Mouse (Mus musculus): ENCODE data around the gene Gm21885.
A peak's percentile ranks its signal among the peaks of the same experiment; 100 is the strongest.

The Gm21885 gene

DNA sequence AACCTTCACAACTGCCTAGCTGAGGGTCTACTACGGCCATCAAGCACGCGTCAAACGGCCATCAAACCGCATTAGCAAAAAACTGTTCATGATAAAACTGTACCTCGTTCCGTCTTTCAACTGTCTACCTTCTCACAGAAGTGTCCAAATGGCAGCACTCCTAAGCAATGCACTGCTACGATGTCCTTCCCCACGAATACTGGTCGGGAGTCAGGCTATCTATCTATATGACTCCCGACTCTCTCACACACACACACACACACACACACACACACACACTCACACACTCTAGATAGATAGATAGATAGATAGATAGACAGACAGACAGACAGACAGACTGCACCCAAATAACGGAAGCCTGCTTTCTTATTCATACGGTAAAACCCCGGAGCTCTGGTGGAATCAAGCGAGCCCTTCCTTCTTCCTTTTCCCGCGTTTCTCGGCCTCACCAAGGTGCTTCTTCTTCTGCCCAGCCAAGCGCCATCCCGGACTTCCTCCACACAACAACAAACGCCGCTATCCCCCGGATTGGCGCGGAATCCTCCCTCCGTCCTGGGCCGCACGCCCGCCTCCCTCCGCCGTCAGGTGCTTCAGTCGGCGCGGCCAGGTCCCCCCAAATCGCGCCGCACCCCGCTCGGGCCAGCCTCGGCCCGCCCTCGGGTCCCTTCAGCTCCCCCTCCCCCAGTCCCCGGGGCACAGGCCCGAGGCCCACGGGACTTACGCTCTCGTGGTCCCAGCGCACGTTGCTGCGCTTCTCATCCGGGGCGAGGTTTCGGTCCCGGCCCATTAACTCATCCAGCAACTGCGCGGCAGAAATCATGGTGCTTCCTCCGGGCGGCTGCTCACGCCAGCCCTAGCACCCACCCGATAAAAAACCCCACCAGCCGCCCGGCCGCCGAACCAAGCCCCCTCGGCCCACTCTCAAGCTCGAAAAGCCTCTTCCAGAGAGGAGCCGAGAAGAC is 39.6 kb downstream of the Gm21885 start:
- no peak for DNase-seq

DNA sequence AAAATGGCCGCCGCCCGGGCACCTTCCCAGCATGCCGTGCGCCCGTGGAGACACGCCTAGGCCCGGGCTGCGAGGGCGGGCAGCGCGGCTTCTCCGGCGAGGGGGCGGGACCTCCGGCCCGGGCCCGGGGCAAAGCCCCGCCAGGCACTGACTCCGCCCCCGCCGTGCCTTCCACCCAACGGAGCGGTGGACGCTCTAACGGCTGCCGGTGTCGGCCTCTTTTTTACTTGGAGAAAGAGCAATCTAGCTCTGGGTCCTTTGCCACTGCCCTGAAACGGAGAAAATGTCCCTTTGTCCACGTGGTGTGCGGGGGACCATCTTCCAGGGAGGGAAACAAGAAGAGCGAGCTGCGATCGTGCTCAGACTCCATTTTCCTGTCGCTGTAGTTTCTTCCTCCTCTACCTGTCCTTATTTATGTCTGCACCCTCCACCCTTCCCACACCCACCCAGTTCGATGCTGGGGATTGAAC is 40.3 kb downstream of the Gm21885 start, which contains the start of gene Luc7l3:
TSS of gene Luc7l3 (minus strand) at position 58 of the 470 bp plus-strand sequence.
- DNase-seq, result peak; percentile 91

DNA sequence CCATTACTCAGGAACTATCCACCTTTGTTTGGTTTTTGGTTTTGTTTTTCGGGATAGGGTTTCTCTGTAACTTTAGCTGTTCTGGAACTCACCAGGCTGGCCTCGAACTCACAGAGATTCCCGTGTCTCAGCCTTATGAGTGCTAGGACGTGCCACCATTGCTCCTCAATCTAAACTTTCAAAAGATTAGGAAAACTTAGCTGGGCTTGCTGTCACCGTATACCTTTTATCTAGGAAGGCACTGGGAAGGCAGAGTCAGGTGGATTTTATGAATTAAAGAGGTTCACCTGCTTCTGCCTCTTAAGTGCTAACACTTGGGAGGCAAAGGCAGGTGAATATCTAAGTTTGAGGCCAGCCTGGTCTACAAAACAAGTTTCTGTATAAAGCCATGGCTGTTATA is 41.0 kb downstream of the Gm21885 start:
- DNase-seq, result no peak

DNA sequence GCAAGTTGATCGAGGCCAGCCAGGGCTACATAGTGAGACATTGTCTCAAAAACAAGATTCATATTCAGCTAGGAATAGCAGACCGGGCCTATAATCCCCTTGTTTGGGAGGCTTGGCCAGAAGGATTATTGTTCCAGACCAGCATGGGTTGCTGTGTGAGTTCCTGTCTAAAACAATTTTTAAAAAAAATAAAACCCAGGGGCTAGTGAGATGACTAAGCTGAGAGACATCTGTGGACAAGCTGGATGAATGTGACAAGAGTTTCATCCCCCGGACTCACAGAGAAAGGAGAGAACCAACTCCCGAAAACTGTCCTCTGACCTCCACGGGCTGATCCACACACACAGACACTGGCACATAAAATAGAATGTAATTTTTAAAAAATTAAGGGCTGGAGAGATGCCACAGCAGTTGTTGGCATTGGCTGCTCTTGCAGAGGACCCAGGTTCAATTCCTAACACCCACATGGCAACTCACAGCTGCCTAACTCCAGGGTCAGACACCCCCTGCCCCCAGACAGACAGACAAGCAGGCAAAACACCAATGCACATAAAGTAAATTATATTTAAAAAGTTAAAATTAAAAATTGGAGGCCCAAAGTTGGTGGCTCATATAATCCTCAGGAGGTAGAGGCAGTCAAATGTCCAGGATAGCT is 41.7 kb downstream of the Gm21885 start:
- DNase-seq, result no peak

DNA sequence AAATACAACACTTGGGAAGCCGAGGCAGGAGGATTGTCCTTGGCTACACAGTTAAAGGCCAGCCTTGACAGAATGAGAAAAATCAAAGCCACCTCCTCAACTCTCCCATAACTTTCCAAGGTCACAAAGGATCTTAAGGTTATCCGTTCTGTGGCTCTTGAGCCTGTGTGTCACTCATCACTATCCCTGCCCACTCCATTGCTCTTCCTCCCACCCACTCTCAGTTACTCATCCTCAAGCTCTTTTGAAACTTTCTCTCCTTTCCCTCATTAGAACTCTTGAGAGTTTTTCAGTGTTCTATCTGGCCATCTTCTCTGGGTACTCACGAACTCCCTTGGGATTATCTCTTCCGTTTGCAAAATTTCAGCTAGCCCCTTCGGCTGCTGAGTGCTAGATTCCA is 42.9 kb downstream of the Gm21885 start:
- no peak for DNase-seq

DNA sequence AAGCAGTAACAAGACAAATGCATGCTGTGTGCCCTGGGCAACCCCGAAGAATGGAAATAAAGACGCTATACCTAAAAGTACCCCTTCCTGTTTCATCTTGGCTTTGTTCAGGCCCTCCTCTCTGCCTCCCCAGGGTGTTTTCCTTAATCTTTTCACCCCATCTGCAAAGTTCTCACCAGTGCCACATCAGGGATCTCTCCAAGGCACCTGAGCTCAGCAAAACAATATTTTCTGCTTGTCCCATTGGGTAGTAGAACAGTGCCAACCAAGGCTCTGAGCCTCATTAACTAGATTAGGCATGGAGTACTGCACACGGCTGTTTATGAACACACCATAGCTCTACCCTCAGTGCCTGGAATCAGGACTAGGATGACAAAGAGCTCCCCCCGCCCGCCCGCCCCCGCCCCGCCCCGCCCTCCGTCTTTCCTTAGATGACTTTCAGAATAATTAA is 45.3 kb downstream of the Gm21885 start:
- peak; percentile 44 for DNase-seq

DNA sequence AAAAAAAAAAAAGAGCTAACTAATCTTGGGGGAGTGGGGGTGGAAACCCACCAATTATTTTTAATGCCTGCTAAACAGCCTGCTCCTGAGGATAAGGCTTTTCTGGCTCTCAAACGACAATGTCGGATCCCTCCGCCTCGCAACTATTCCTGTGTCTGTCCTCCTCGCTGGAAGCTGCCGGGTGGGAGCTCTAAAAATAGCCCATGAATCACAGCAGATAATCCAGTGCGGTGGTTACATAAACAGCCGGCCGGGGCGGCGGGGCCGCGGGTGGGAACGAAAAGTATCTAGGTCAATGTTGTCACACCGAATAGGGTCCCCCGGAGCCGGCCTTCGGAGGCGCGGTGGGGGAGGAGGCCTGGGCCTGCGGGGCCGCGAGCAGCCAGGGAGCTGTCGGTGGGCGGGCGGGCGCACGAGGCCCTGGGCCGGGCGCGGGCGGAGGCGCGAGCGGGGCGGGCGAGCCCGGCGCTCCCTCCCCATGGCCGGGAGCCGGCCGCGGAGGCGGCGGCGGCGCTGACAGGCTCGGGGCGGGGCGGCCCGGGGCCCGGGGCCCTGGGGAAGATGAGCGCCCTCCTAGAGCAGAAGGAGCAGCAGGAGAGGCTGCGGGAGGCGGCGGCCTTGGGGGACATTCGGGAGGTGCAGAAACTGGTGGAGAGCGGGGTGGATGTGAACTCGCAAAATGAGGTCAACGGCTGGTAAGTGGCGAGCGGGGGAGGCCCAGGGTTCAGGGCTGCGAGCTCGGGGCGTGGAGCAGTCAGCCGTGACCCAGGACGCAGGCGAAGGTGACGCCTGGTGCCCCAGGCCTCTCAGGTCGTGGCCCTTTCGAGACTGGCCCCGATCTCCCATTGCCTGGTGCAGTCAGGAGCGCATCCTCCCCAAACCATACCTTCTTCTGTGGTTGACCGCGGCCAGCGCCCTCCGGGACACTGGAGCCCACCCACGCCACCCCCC is 46.3 kb downstream of the Gm21885 start, which contains the start of gene Ankrd40:
TSS of gene Ankrd40 (plus strand) at position 309 of the 951 bp plus-strand sequence.
- peak; percentile 95 for DNase-seq

DNA sequence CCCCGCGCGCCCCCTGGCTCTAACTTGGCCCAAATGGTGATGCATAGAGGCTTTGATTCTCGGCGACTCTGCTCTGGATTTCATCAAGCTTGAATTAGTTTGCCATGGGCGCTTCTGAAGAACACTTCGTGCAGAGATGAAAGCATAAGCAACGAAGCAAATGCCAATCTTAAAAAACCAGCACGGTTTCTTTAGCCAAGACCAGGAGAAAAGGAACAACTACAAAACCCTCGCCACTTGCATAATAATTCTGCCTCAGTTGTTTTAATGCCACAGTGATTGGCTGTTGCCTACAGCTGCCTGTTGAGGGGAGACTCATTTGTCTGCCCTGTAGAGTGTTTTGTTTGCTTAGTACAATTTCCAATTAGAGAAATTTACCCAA is 47.0 kb downstream of the Gm21885 start:
- no peak for DNase-seq

DNA sequence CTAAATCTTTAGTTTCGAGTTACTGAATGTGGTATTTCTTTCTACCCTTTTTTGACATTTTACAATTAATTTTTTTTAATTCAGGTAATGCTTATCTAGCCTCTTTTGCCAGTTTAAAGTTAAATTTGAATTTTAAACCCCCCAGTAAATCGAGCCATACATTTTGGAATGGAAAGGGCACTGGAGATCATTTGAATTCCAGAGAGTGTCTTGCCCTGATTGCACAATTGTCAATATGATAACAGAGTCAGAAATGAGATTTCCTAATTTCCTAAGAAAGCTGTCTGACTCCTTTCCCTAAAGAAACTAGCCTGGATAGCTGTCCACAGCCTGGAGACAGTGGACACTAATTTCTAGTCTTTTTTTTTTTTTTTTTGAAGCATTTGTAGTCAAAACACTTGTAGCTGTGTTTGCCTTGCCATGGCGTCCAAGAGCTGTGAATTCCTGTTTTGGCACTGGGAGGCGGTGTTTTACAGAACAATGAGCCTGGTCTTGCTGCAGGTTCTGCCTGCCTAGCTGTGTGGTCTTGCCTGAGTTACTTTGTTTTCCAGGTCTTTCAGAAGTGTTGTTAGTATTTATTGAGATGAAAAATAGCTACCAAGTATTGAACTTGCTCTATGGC is 47.7 kb downstream of the Gm21885 start:
- peak; percentile 54 for DNase-seq

DNA sequence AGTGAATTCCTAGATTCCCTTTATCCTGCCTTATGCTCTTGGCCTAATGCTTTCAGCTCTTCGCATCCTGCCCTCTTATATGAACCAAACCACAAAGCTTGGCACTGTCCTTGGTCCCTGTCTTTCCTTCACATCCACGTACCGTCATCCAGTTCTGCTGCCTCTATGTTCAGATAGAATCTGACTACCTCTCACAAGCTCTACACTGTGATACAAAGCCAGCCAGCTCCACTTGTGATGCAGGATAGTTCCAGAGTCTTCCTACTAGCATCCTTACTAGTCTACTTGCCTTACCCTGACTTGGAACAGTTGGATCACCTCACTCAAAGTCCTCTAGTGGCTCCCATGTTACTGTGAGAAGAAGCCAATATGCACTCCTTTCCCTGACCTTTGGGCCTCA is 48.5 kb downstream of the Gm21885 start:
- DNase-seq, result no peak

DNA sequence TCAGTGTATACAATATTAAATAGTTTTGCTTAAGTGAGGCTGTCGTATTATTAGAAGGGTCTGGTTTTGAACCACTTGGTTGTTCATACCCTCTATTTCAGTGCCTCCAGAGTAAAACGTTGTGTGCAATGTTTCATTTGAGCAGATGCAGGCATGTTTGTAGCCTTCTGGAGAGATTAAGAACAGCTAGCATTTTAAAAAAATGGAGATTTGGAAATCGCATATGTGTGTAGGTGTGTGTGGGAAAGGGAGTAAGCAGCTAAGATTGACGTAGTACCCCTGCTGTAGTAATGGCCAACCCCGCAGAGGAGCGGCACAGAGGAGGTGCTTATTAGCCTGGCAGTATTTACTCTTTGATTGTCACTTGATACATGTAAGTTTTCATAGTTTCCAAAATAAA is 51.1 kb downstream of the Gm21885 start:
- DNase-seq, result no peak

DNA sequence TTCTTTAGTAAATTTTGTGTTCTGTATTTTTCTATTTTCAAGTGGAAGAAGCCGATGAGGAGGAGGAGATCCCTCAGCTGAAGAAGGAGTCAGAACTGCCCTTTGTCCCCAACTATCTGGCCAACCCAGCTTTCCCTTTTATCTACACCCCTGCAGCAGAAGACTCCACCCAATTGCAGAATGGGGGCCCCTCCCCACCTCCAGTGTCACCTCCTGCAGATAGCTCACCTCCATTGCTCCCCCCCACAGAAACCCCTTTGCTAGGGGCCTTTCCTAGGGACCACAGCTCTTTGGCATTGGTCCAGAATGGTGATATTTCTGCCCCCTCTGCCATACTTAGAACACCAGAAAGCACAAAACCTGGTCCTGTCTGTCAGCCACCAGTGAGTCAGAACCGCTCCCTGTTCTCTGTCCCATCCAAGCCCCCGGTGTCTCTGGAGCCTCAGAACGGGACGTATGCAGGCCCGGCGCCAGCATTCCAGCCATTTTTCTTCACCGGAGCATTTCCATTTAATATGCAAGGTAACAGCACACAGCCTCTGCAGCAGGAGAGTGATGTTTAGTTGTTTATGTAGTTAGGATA is 52.8 kb downstream of the Gm21885 start:
- no peak for DNase-seq

Measured in kidney, adult 11 months (tissue).